Mouse (Mus musculus): ENCODE measurements at regions not wholly inside any gene's neighbourhood (a gene's known extent, or its start where the extent isn't known, plus 50 kb on each side); places are given as distances from the start of the nearest gene placed in this dataset.

- 47% methylated on average over 2 of the region's 2 CpGs for WGBS
- no peaks in the 10 kb centered on the region; the same call in 1 of the 2 replicates for H3K27me3 ChIP-seq (ENCODE audit: control insufficient read depth, insufficient read depth, low read length)
- DNase-seq = no peak
- no peak overlapping the region for H3K27ac ChIP-seq (ENCODE audit: insufficient read depth, low read length)
- TF ChIP-seq POLR2A (IDR thresholded peaks at IDR 0.05; ENCODE audit: borderline replicate concordance, insufficient read depth, low read length) (no peak), CTCF (IDR thresholded peaks at IDR 0.05; ENCODE audit: borderline replicate concordance, insufficient read depth, low read depth, low read length) (no peak)
- no peaks in the 10 kb centered on the region for H3K4me1 ChIP-seq (ENCODE audit: control insufficient read depth, insufficient read depth, low read length)
- no peak overlapping the region for H3K4me3 ChIP-seq (replicated peaks; ENCODE audit: insufficient read depth, low read depth, low read length)
Observed at GRCm38 (mm10) chr2:179039697-179040096, 402.5 kb upstream of the Cdh4 start.

- Histone ChIP-seq H3K4me1 (ENCODE audit: control insufficient read depth, insufficient read depth, low read length) (no peaks in the 10 kb centered on the region), H3K27ac (ENCODE audit: insufficient read depth, low read length) (no peak overlapping the region), H3K27me3 (ENCODE audit: control insufficient read depth, insufficient read depth, low read length) (no peaks in the 10 kb centered on the region; the same call in 1 of the 2 replicates), H3K4me3 (replicated peaks; ENCODE audit: insufficient read depth, low read depth, low read length) (no peak overlapping the region)
- WGBS = 50% methylated on average over 4 of the region's 4 CpGs
- DNase-seq = no peak
- TF ChIP-seq CTCF (IDR thresholded peaks at IDR 0.05; ENCODE audit: borderline replicate concordance, insufficient read depth, low read depth, low read length) (no peak), POLR2A (IDR thresholded peaks at IDR 0.05; ENCODE audit: borderline replicate concordance, insufficient read depth, low read length) (no peak)
Observed at GRCm38 (mm10) chr2:179043671-179044070, 398.6 kb upstream of the Cdh4 start.

- Histone ChIP-seq H3K4me3 (replicated peaks; ENCODE audit: insufficient read depth, low read depth, low read length) (no peak overlapping the region), H3K4me1 (ENCODE audit: control insufficient read depth, insufficient read depth, low read length) (no peaks in the 10 kb centered on the region), H3K27me3 (ENCODE audit: control insufficient read depth, insufficient read depth, low read length) (no peaks in the 10 kb centered on the region), H3K27ac (ENCODE audit: insufficient read depth, low read length) (no peak overlapping the region)
- TF ChIP-seq CTCF (IDR thresholded peaks at IDR 0.05; ENCODE audit: borderline replicate concordance, insufficient read depth, low read depth, low read length) (no peak), POLR2A (IDR thresholded peaks at IDR 0.05; ENCODE audit: borderline replicate concordance, insufficient read depth, low read length) (no peak)
- DNase-seq = no peak
- WGBS = 8% methylated on average over 1 of the region's 1 CpGs
Observed at GRCm38 (mm10) chr2:179045361-179045760, 396.9 kb upstream of the Cdh4 start.

- H3K27ac ChIP-seq (ENCODE audit: insufficient read depth, low read length) = no peak overlapping the region
- H3K4me1 ChIP-seq (ENCODE audit: control insufficient read depth, insufficient read depth, low read length) = no peaks in the 10 kb centered on the region
- no peak overlapping the region for H3K4me3 ChIP-seq (replicated peaks; ENCODE audit: insufficient read depth, low read depth, low read length)
- WGBS = 84% methylated on average over 8 of the region's 8 CpGs
- TF ChIP-seq POLR2A (IDR thresholded peaks at IDR 0.05; ENCODE audit: borderline replicate concordance, insufficient read depth, low read length) (no peak), CTCF (IDR thresholded peaks at IDR 0.05; ENCODE audit: borderline replicate concordance, insufficient read depth, low read depth, low read length) (no peak)
- H3K27me3 ChIP-seq (ENCODE audit: control insufficient read depth, insufficient read depth, low read length) = no peaks in the 10 kb centered on the region
- DNase-seq = no peak
Observed at GRCm38 (mm10) chr2:179054441-179054840, 387.8 kb upstream of the Cdh4 start.

- no peak for DNase-seq
- 26% methylated on average over 8 of the region's 8 CpGs for WGBS
- Histone ChIP-seq H3K4me1 (ENCODE audit: control insufficient read depth, insufficient read depth, low read length) (no peaks in the 10 kb centered on the region), H3K4me3 (replicated peaks; ENCODE audit: insufficient read depth, low read depth, low read length) (no peak overlapping the region), H3K27me3 (ENCODE audit: control insufficient read depth, insufficient read depth, low read length) (no peaks in the 10 kb centered on the region), H3K27ac (ENCODE audit: insufficient read depth, low read length) (no peak overlapping the region)
- TF ChIP-seq CTCF (IDR thresholded peaks at IDR 0.05; ENCODE audit: borderline replicate concordance, insufficient read depth, low read depth, low read length) = no peak
Observed at GRCm38 (mm10) chr2:179064616-179065015, 377.6 kb upstream of the Cdh4 start.

- no peak overlapping the region for H3K4me3 ChIP-seq (replicated peaks; ENCODE audit: insufficient read depth, low read depth, low read length)
- TF ChIP-seq POLR2A (IDR thresholded peaks at IDR 0.05; ENCODE audit: borderline replicate concordance, insufficient read depth, low read length) = no peak
- TF ChIP-seq CTCF (IDR thresholded peaks at IDR 0.05; ENCODE audit: borderline replicate concordance, insufficient read depth, low read depth, low read length) = no peak
- H3K27me3 ChIP-seq (ENCODE audit: control insufficient read depth, insufficient read depth, low read length) = no peaks in the 10 kb centered on the region
- no peak for DNase-seq
- WGBS = 71% methylated on average over 6 of the region's 6 CpGs
- no peaks in the 10 kb centered on the region for H3K4me1 ChIP-seq (ENCODE audit: control insufficient read depth, insufficient read depth, low read length)
- no peak overlapping the region for H3K27ac ChIP-seq (ENCODE audit: insufficient read depth, low read length)
Observed at GRCm38 (mm10) chr2:179069520-179069919, 372.7 kb upstream of the Cdh4 start.

GRCm38 (mm10) chr2:179070346-179070745, 371.9 kb upstream of the Cdh4 start:
- DNase-seq = no peak

GRCm38 (mm10) chr2:179080462-179081274, 361.6 kb upstream of the Cdh4 start:
- Histone ChIP-seq H3K27ac (ENCODE audit: insufficient read depth, low read length) (no peak overlapping the region), H3K4me1 (ENCODE audit: control insufficient read depth, insufficient read depth, low read length) (no peaks in the 10 kb centered on the region), H3K4me3 (replicated peaks; ENCODE audit: insufficient read depth, low read depth, low read length) (no peak overlapping the region), H3K27me3 (ENCODE audit: control insufficient read depth, insufficient read depth, low read length) (no peaks in the 10 kb centered on the region)
- TF ChIP-seq POLR2A (IDR thresholded peaks at IDR 0.05; ENCODE audit: borderline replicate concordance, insufficient read depth, low read length) (no peak), CTCF (IDR thresholded peaks at IDR 0.05; ENCODE audit: borderline replicate concordance, insufficient read depth, low read depth, low read length) (no peak)
- WGBS = 41% methylated on average over 13 of the region's 13 CpGs
- DNase-seq = no peak

More at GRCm38 (mm10) chr2:179070346-179070745, 371.9 kb upstream of the Cdh4 start:
- no peaks in the 10 kb centered on the region for H3K27me3 ChIP-seq (ENCODE audit: control insufficient read depth, insufficient read depth, low read length)
- 41% methylated on average over 1 of the region's 1 CpGs for WGBS
- no peak overlapping the region for H3K27ac ChIP-seq (ENCODE audit: insufficient read depth, low read length)
- no peak overlapping the region for H3K4me3 ChIP-seq (replicated peaks; ENCODE audit: insufficient read depth, low read depth, low read length)
- peak; percentile 13; the same call in 1 of the 2 replicates for TF ChIP-seq CTCF (IDR thresholded peaks at IDR 0.05; ENCODE audit: borderline replicate concordance, insufficient read depth, low read depth, low read length)
- no peak for TF ChIP-seq POLR2A (IDR thresholded peaks at IDR 0.05; ENCODE audit: borderline replicate concordance, insufficient read depth, low read length)
- H3K4me1 ChIP-seq (ENCODE audit: control insufficient read depth, insufficient read depth, low read length) = no peaks in the 10 kb centered on the region
